Mouse (Mus musculus): ENCODE measurements at regions not wholly inside any gene's neighbourhood (a gene's known extent, or its start where the extent isn't known, plus 50 kb on each side); places are given as distances from the start of the nearest gene placed in this dataset.

DNA sequence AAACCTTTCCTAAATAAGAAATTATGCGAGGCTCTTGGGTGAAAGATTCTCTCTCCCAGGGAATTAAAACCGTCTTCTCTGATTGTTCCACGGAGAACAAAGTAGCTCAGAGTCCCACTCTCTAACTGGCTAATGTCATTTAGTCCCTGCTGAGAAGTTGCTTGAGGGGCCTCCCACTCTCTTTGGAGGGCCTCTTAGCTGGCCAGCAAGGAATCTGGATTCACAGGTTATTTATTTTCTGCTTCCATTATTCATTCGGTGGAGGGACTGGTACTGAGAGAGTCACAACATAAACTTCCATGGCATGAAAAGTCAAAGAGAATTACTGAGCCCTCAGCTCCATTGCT is 210.8 kb downstream of the Mex3b start:
- no peak for DNase-seq

GRCm38 (mm10) chr7:83078695-83079094 is 211.6 kb downstream of the Mex3b start:
- no peak for DNase-seq

DNA sequence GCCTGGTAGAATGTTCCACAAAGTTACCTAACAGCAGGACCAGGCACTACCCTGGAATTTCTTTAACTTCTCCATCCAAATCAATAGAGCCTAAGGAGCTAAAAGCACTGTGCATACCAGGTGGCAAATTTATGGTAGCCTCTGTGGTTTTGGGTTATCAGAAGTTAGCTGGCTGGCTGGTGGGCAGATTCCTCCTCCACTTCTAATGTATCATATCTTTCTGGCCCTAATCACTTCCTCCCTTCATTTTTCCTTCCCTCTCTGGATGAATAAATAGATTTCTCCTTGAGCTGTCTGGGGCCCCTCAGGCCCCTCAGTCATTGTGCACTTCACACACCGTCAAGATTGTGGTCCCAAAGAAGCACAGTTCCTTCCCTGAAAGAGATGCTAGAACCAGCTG is 212.7 kb downstream of the Mex3b start:
- no peak for DNase-seq

DNA sequence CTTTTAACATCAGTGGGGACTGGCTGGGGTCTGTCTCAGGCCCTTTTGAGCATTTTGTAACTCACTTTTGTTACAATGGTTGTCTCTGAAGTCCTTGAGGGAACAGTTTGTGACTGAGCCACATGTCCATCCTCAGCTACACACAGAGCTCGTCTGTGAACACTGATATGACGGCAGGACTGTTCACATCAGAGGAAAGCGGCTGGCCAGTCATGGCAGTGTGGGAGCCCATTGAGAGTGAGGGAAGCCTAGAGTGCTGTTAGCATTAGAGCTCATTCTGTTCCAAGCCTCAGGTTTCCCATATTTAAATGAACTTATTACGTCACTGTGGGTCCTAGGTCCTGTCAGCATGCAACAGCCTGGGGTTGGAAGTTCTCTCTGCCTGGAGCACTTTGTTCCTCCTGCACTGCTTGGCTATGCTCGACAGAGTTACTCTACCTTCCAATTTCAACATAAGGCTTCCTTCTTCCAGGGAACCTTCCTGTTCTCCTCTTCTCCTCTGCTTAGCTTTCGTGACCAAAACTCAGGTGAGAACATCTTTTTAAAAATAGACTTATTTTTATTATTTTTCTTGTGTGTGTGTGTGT is 217.5 kb downstream of the Mex3b start:
- DNase-seq, result no peak

DNA sequence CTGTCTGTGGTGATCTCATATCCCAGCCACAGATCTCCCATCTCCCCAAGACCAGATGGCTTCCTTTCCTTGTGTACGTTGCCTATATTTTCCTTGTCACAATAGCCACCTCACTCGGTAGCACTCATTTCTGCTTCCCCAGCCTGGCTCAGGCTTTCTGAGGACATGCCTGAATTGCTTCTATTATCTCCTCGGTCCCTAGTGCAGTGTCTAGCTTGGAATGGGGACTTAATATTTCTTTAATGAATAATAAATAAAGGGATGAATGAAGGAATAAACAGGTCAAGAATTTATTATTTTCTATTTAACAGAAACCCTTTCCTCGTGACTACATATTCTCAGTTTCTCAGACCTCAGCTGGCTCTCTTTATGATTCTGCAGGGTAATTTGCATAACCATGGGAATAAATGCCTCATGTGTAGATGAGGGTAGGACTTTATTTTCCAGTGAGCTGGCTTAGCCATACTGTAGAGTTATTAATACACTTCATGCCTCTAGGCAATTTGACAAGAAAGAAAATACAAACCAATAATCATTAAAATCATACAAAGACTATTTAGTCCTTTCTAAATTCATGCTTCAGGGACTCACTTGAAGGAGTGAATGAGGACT is 218.5 kb downstream of the Mex3b start:
- no peak for DNase-seq

DNA sequence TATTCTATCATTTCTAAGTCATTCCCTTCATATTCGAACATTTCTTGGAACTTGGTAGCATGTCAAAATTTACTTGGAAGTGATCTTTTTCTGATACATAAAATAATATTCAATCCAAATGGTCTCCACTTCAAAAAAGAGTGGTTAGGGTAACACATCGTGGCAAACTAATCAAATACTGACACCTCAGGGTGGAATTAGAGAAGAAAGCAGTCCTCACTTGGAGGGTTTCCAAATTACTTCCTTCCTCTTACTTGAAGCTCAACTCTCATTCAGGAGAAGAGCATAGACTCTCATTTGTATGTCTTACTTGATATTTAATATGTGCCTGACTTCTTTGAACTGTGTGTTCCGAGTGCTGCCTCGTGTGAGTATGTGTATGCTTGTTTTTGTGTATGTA is 220.3 kb downstream of the Mex3b start:
- no peak for DNase-seq

GRCm38 (mm10) chr7:83088125-83088524 is 221.0 kb downstream of the Mex3b start:
- DNase-seq, result no peak

- peak; percentile 49 to 51 for DNase-seq
These were observed 222.3 kb downstream of the Mex3b start for GRCm38 (mm10) chr7:83089330-83089982.

DNA sequence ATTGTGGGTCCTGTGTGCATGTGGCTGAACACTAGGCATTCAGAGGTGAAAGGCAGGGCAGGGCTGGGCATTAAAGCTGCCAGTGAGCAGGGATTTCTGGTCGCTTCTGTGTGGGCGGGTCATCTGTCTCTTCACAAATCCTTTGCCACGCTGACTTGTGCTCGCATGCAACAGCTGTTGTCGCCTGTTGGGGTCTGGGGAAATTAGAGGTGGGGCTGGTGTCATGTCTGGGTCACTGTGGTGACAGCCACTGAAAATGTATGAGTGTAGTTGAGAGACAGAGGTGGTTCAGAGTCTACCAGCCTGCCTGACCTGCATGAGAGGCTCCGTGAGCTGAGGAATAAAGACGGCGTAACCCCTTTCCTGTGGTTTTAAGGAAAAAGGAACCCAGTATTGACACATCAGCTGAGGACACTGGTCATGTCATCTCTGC is 226.8 kb downstream of the Mex3b start:
- DNase-seq, result peak; percentile 13 to 36

- DNase-seq, result peak; percentile 42 to 54
These were observed 227.8 kb downstream of the Mex3b start for GRCm38 (mm10) chr7:83094899-83095298.

GRCm38 (mm10) chr7:83095593-83095992 is 228.5 kb downstream of the Mex3b start:
- peak in 1 of 2 experiments; percentile 9 for DNase-seq

DNA sequence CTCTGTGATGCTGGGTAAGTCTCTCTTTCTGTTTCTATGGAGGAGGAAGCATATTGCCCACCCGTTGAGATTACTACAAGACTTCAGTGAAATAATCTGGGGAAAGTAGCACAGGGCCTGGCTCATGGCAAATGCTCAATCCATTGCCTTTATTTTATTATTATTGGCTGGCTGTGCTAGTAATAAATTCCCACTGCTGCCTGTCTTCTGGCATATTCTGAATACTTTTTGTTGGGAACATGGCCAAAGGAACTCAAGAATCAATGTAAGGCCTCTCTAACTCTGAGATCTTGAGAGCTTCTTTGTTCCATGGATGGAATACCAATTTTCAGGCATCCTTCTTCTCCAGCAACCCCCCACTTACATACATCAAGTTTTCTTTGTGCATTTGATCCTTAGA is 237.3 kb downstream of the Mex3b start:
- no peak for DNase-seq

GRCm38 (mm10) chr7:83105672-83106071 is 238.5 kb downstream of the Mex3b start:
- DNase-seq, result no peak

DNA sequence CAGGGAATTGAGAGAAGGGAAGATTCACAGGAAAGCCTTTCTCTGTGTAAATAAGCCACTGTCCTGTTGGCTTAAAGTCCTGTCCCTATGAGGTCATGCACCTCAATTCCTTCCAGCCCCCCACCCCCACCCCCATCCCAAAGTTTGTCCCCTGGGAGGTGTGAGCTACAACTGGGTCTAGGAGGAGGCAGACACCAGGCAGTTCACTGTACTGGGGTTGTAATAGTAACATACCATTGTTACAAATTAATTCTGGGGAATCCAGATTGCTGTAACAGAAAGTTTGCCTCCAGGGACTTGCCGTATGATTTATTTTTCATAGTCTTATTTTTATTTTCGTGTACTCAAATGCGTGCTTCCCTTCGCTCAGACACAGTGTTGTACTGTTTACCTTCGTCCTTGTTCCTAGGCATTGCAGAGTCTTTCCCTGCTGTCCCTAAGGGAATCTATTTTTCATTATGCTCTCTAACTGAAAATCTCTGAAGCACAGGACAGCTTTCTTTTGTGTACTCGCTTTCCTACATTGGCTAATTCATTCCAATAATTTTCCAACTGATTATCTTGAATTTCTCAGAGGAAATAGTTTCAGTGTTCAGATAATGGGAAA is 244.2 kb downstream of the Mex3b start:
- DNase-seq, result no peak

DNA sequence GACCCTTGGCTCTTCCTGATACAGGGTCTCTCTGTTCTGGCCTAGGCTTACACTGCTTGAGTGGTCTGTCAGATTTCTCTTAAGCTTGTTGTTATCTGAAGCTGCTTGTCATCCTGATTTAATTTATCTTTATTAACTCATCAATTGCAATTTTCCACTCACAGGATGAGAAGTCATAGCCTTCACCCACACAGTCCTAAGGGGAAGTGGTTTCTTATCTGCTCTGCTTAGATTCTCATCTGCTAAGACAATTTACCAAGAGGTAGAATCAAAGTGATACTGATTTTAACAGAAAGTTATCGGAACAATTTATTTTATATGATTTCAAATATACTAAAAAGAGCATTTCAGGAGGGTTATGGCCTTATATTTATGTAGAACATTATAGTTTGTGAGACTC is 249.4 kb downstream of the Mex3b start:
- no peak for DNase-seq

DNA sequence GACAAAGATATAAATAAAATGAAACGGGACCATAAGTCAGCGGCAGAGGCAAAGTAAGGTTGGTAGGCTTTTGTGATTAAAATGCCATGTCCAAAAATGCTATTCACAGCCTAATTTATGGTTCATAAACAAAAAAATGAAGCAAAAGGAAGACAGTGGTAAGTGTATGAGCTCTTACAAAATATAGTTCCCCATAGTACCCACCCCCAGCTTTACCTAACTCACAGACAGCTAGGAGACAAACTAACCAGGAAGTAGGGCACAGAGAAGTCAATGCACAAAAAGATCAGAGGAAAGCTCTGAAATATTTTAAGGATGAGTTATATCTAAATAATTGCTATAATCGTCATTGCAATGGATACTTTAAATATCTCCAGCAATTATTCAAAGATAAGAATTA is 249.9 kb downstream of the Mex3b start:
- no peak for DNase-seq

GRCm38 (mm10) chr7:83126196-83126595 is 259.1 kb downstream of the Mex3b start:
- no peak for DNase-seq

- peak; percentile 23 for DNase-seq
These were observed 273.1 kb downstream of the Mex3b start for GRCm38 (mm10) chr7:83140216-83140615.

DNA sequence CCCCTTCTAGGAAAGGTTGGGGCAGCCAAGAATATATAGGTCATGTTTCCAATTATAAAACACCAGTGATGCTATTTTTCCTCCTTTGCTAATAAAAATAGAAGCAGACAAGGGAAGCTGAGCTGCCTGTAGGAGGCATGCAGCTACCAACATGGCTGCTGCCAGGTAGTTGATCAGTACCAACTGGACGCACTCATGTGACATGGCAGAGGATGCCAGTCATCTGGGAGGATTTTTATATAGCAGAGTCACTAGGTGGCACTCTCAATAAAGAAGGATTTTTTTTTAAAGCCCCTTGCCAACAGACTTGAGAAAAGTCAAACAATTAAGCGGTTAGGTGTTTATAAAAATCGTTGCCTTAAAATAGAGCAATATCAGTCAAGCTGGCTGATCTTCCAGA is 273.5 kb downstream of the Mex3b start:
- DNase-seq, result peak; percentile 69 to 72

GRCm38 (mm10) chr7:83144018-83144417 is 276.9 kb downstream of the Mex3b start:
- no peak for DNase-seq

DNA sequence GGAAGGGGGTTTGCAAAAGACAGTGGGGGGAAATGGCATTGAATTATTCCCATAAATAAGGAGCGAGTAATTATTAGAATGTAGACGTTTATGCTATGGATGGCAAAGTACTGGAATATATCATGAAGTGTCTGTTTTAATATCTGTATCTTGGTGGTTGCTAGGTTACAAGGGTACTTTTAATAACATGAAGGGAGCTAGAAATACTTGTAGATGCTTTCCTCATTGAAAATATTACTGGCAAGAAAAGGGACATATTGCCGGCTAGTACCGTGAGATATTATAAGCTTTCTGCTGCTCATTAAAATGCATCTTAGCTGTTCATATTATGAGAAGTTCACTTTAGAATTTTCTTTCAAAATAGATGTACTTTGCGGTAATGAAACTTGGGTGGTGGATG is 278.4 kb downstream of the Mex3b start:
- DNase-seq, result no peak

GRCm38 (mm10) chr7:83161226-83161625 is 294.1 kb downstream of the Mex3b start:
- DNase-seq, result no peak

GRCm38 (mm10) chr7:83162868-83163267 is 295.7 kb downstream of the Mex3b start:
- no peak for DNase-seq

GRCm38 (mm10) chr7:83179403-83179802 is 312.3 kb downstream of the Mex3b start:
- no peak for DNase-seq

Data from cerebellum, postnatal 10 days (tissue).